Mouse (Mus musculus): Measurements from ENCODE around the gene Cyp3a41a. TPM values are rescaled to one million over a fixed set of nuclear protein-coding genes. Genes with fewer than 3 reads are reported as not detected.
A peak's percentile ranks its signal among the peaks of the same experiment; 100 is the strongest.
"Not testable (repeated sequence)": the region's sequence is repeated elsewhere in the genome, so short reads cannot be mapped to it uniquely, and the experiment has no call there.

Cyp3a41a gene
- not detected in 2 replicates for polyA plus RNA-seq (2016; fragmentation: Nextera tagmentation; extraction: Ambion mirVana)

GRCm38 (mm10) chr5:145720036-145720435, at the start of gene Cyp3a41a:
Gene Cyp3a41a, minus strand, starts transcription at chr5:145720136.
- not testable (repeated sequence) for H3K9ac ChIP-seq (replicated peaks); H3K27ac ChIP-seq (replicated peaks); H3K36me3 ChIP-seq; ATAC-seq (ENCODE audit: low FRiP score, low read depth); H3K4me1 ChIP-seq; H3K4me3 ChIP-seq; H3K27me3 ChIP-seq; H3K4me2 ChIP-seq (replicated peaks); H3K9me3 ChIP-seq
- WGBS, result 71% methylated on average over 1 of the region's 2 CpGs

- H3K36me3 ChIP-seq; H3K27ac ChIP-seq (replicated peaks); H3K27me3 ChIP-seq; H3K9ac ChIP-seq (replicated peaks); ATAC-seq (ENCODE audit: low FRiP score, low read depth); H3K4me1 ChIP-seq; H3K4me3 ChIP-seq; H3K4me2 ChIP-seq (replicated peaks): not testable (repeated sequence)
- peaks cover 22% of the 10 kb centered on the region; the same call in 1 of the 2 replicates for H3K9me3 ChIP-seq
- WGBS, result 76% methylated on average over 3 of the region's 3 CpGs
Observed at GRCm38 (mm10) chr5:145737512-145737911, 17.6 kb upstream of the Cyp3a41a start.

- not testable (repeated sequence) for H3K9ac ChIP-seq (replicated peaks); H3K4me3 ChIP-seq; H3K27me3 ChIP-seq; H3K36me3 ChIP-seq; H3K27ac ChIP-seq (replicated peaks); H3K4me1 ChIP-seq; H3K4me2 ChIP-seq (replicated peaks); ATAC-seq (ENCODE audit: low FRiP score, low read depth)
- WGBS, result 38% methylated on average over 1 of the region's 1 CpGs
- peaks cover 12% of the 10 kb centered on the region for H3K9me3 ChIP-seq
Observed at GRCm38 (mm10) chr5:145714296-145714695, 5.6 kb downstream of the Cyp3a41a start.

- not testable (repeated sequence) for H3K9me3 ChIP-seq; H3K36me3 ChIP-seq; H3K9ac ChIP-seq (replicated peaks); H3K4me1 ChIP-seq; H3K27me3 ChIP-seq; ATAC-seq (ENCODE audit: low FRiP score, low read depth); H3K27ac ChIP-seq (replicated peaks); H3K4me3 ChIP-seq; H3K4me2 ChIP-seq (replicated peaks)
- WGBS, result 78% methylated on average over 2 of the region's 2 CpGs
Observed at GRCm38 (mm10) chr5:145707372-145707771, 12.6 kb downstream of the Cyp3a41a start.

GRCm38 (mm10) chr5:145662007-145662406, 57.9 kb downstream of the Cyp3a41a start:
- Histone ChIP-seq H3K27ac (replicated peaks) (no peak overlapping the region), H3K4me1 (no peaks in the 10 kb centered on the region), H3K27me3 (no peaks in the 10 kb centered on the region), H3K9me3 (peaks cover 57% of the 10 kb centered on the region), H3K9ac (replicated peaks) (no peak overlapping the region), H3K4me3 (no peak overlapping the region), H3K36me3 (no peaks in the 10 kb centered on the region), H3K4me2 (replicated peaks) (no peak overlapping the region)
- ATAC-seq (ENCODE audit: low FRiP score, low read depth), result 0 out of 2 replicates have a peak, but pooled peaks have one; percentile 56
- 84% methylated on average over 7 of the region's 7 CpGs for WGBS

GRCm38 (mm10) chr5:145647779-145648178, 72.2 kb downstream of the Cyp3a41a start:
- WGBS, result 78% methylated on average over 4 of the region's 4 CpGs
- Histone ChIP-seq H3K4me1 (no peaks in the 10 kb centered on the region), H3K4me3 (no peak overlapping the region), H3K4me2 (replicated peaks) (no peak overlapping the region), H3K9ac (replicated peaks) (no peak overlapping the region), H3K9me3 (peaks cover 77% of the 10 kb centered on the region), H3K27me3 (no peaks in the 10 kb centered on the region), H3K27ac (replicated peaks) (no peak overlapping the region), H3K36me3 (no peaks in the 10 kb centered on the region)
- ATAC-seq (ENCODE audit: low FRiP score, low read depth), result no peak

Other genes with a start within 250 kb of the Cyp3a41a start
- not detected in 2 replicates for gene Cyp3a41b, start 135.4 kb downstream of the Cyp3a41a start, polyA plus RNA-seq (2016; fragmentation: Nextera tagmentation; extraction: Ambion mirVana)
- not detected in 2 replicates for gene Cyp3a44, start 85.7 kb upstream of the Cyp3a41a start, polyA plus RNA-seq (2016; fragmentation: Nextera tagmentation; extraction: Ambion mirVana)
- gene Cyp3a11, start 159.8 kb upstream of the Cyp3a41a start, polyA plus RNA-seq (2016; fragmentation: Nextera tagmentation; extraction: Ambion mirVana), result not detected in 2 replicates